Mouse (Mus musculus) megakaryocyte, embryonic 14.5 days (primary cell): ENCODE data around the gene Scyl1.

Experiments used
- FLI1 ChIP-seq: IDR thresholded peaks from 2 replicates; pipeline ENCODE4 v1.6.1; 2012; ENCODE audit warnings: low read length, inconsistent platforms, mixed read lengths
- GATA1 ChIP-seq: IDR thresholded peaks from 3 replicates; pipeline ENCODE4 v1.6.1; 2012; ENCODE audit warnings: mixed read lengths, low read length, inconsistent platforms, borderline replicate concordance

DNA sequence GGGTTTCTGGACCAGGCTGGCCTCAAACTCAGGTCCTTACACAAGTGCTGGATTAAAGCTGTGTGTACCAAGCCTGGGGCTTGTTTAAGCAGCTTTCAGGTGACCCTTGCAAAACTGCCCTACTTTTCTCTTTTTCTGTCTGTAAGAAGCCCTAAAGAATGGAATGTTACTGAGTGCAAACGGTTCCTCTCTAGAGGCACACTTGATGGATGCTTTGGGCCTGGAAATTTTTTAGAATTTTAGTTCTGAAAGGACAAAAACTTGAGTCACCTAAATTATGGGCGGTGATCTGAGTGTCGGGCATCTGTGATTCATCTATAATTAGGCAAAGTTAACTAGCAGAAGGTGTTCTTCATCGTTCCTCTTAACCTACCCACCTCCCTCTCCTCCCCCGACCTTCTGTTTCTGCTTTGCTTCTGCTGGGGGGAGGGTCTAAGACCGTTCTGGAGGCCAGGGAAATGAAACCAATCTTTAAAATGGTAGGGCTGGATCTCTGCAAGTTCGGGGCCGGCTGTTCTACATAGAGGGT is 33.2 kb upstream of the Scyl1 start:
- TF ChIP-seq GATA1: no peak
- TF ChIP-seq FLI1: no peak
